ENCODE assay signal across 11 mouse cellular contexts in genomic region chr9:109080516-109080915, GRCm38 (mm10). TPM values are rescaled to one million over a fixed set of nuclear protein-coding genes. Genes with fewer than 3 reads are reported as not detected.
DNase-seq lines count a peak whose midpoint lies in the region; ATAC-seq and TF ChIP-seq lines count a peak whose summit lies in the region.
"Had no signal": no experiment of that assay in that cellular context is flagged by ENCODE, and none has a peak within 500 bp of the region (broad histone marks: within the 10 kb centered on the region; RNA-seq: fewer than 3 reads in every experiment).

No protein-coding gene starts in this region.

- TF ChIP-seq EP300 in liver, postnatal 0 days (IDR thresholded peaks at IDR 0.05; ENCODE audit: low read depth): no peak

- ATAC-seq in forebrain, embryonic 16.5 days: no peak
- ATAC-seq in lung, embryonic 15.5 days (ENCODE audit: borderline replicate concordance, extremely low read depth, low FRiP score, low TSS enrichment): no peak
- ATAC-seq in embryonic facial prominence, embryonic 13.5 days (ENCODE audit: insufficient number of reproducible peaks, insufficient read depth, low FRiP score, low TSS enrichment, low read depth): no peak
- ATAC-seq in liver, postnatal 0 days: no peak

- H3K9ac ChIP-seq in forebrain, embryonic 16.5 days (replicated peaks; ENCODE audit: low read depth, low read length): no peak overlapping the region
- 0 out of 2 replicates have a peak overlapping the region, but pooled peaks have one; percentile 87 for H3K9ac ChIP-seq in lung, embryonic 15.5 days
- H3K9ac ChIP-seq in embryonic facial prominence, embryonic 13.5 days: no peak overlapping the region
- H3K9ac ChIP-seq in liver, postnatal 0 days (replicated peaks): no peak overlapping the region

- H3K36me3 ChIP-seq in forebrain, embryonic 10.5 days (replicated peaks): peaks cover 31% of the 10 kb centered on the region
- H3K36me3 ChIP-seq in forebrain, embryonic 16.5 days (ENCODE audit: control insufficient read depth, insufficient read depth): peaks cover 4% of the 10 kb centered on the region; the same call in 1 of the 2 replicates
- H3K36me3 ChIP-seq in lung, embryonic 15.5 days: peaks cover 16% of the 10 kb centered on the region
- peaks cover 29% of the 10 kb centered on the region for H3K36me3 ChIP-seq in embryonic facial prominence, embryonic 13.5 days
- H3K36me3 ChIP-seq in liver, postnatal 0 days (replicated peaks; ENCODE audit: insufficient read depth, low read length): no peaks in the 10 kb centered on the region; the same call in 1 of the 2 replicates

- no peak for DNase-seq in forebrain, embryonic 10.5 days (ENCODE audit: extremely low spot score, low spot score)
- DNase-seq in lung, postnatal 10 days: no peak
- DNase-seq in liver, postnatal 0 days: no peak
- no peak for DNase-seq in left cerebral cortex, postnatal 4 days
- DNase-seq in left cerebral cortex, adult 11 months (ENCODE audit: low spot score): no peak
- DNase-seq: cerebellum, adult 11-12 months; heart, postnatal 36 days; kidney, postnatal 25 days had no signal

- 97% methylated on average over 3 of the region's 3 CpGs for WGBS in forebrain, embryonic 10.5 days
- WGBS in forebrain, embryonic 16.5 days: 94% methylated on average over 3 of the region's 3 CpGs
- 86% methylated on average over 3 of the region's 3 CpGs for WGBS in lung, embryonic 15.5 days
- WGBS in embryonic facial prominence, embryonic 13.5 days: 94% methylated on average over 3 of the region's 3 CpGs
- 80% methylated on average over 3 of the region's 3 CpGs for whole genome bisulfite sequencing in liver, postnatal 0 days (ENCODE audit: insufficient replicate concordance)

- H3K4me1 ChIP-seq in forebrain, embryonic 10.5 days: peaks cover 27% of the 10 kb centered on the region
- H3K4me1 ChIP-seq in forebrain, embryonic 16.5 days (replicated peaks; ENCODE audit: control insufficient read depth, insufficient read depth, low read length): peaks cover 20% of the 10 kb centered on the region
- peaks cover 18% of the 10 kb centered on the region for H3K4me1 ChIP-seq in lung, embryonic 15.5 days
- peaks cover 23% of the 10 kb centered on the region for H3K4me1 ChIP-seq in embryonic facial prominence, embryonic 13.5 days
- peaks cover 19% of the 10 kb centered on the region for H3K4me1 ChIP-seq in liver, postnatal 0 days (ENCODE audit: insufficient read depth)

- intact Hi-C loops in left cerebral cortex, postnatal 4 days (cut with DNase I): no loop called here

- no peak overlapping the region for H3K4me2 ChIP-seq in forebrain, embryonic 16.5 days (ENCODE audit: low read length)
- H3K4me2 ChIP-seq in lung, embryonic 15.5 days: no peak overlapping the region
- peak overlapping the region; percentile 86; the same call in 1 of the 2 replicates for H3K4me2 ChIP-seq in embryonic facial prominence, embryonic 13.5 days
- H3K4me2 ChIP-seq in liver, postnatal 0 days (ENCODE audit: low read depth, low read length): peak overlapping the region; percentile 77; the same call in 1 of the 2 replicates

- 0 out of 2 replicates have a peak overlapping the region, but pooled peaks have one; percentile 91 for H3K4me3 ChIP-seq in forebrain, embryonic 10.5 days
- H3K4me3 ChIP-seq in forebrain, embryonic 16.5 days (replicated peaks; ENCODE audit: low read length): no peak overlapping the region
- H3K4me3 ChIP-seq in lung, embryonic 15.5 days: 0 out of 2 replicates have a peak overlapping the region, but pooled peaks have one; percentile 90
- H3K4me3 ChIP-seq in embryonic facial prominence, embryonic 13.5 days: no peak overlapping the region
- H3K4me3 ChIP-seq in liver, postnatal 0 days (ENCODE audit: low read depth, low read length): no peak overlapping the region

- no peak for TF ChIP-seq CTCF in liver, postnatal 0 days (IDR thresholded peaks at IDR 0.05; ENCODE audit: low read depth)

- H3K27me3 ChIP-seq in forebrain, embryonic 10.5 days (ENCODE audit: poor library complexity, severe bottlenecking): no peaks in the 10 kb centered on the region
- no peaks in the 10 kb centered on the region for H3K27me3 ChIP-seq in forebrain, embryonic 16.5 days (replicated peaks; ENCODE audit: control insufficient read depth, insufficient read depth, low read length)
- no peaks in the 10 kb centered on the region for H3K27me3 ChIP-seq in lung, embryonic 15.5 days
- H3K27me3 ChIP-seq in embryonic facial prominence, embryonic 13.5 days: no peaks in the 10 kb centered on the region
- no peaks in the 10 kb centered on the region for H3K27me3 ChIP-seq in liver, postnatal 0 days (ENCODE audit: insufficient read depth, low read length)

- no peaks in the 10 kb centered on the region for H3K9me3 ChIP-seq in forebrain, embryonic 10.5 days
- H3K9me3 ChIP-seq in forebrain, embryonic 16.5 days (ENCODE audit: control insufficient read depth, low read length): no peaks in the 10 kb centered on the region
- H3K9me3 ChIP-seq in lung, embryonic 15.5 days: no peaks in the 10 kb centered on the region
- H3K9me3 ChIP-seq in embryonic facial prominence, embryonic 13.5 days: no peaks in the 10 kb centered on the region
- H3K9me3 ChIP-seq in liver, postnatal 0 days (ENCODE audit: low read length): no peaks in the 10 kb centered on the region

- no peak overlapping the region for H3K27ac ChIP-seq in forebrain, embryonic 10.5 days
- no peak overlapping the region for H3K27ac ChIP-seq in forebrain, embryonic 16.5 days (ENCODE audit: low read length)
- H3K27ac ChIP-seq in lung, embryonic 15.5 days: no peak overlapping the region
- H3K27ac ChIP-seq in embryonic facial prominence, embryonic 13.5 days: no peak overlapping the region
- H3K27ac ChIP-seq in liver, postnatal 0 days (ENCODE audit: low read depth): no peak overlapping the region

RNA-seq across cellular contexts. Expression of gene Ccdc51, which starts 1.8 kb away (rescaled TPM):
- polyA plus RNA-seq in forebrain, embryonic 10.5 days (2016; fragmentation: Nextera tagmentation; extraction: Ambion mirVana): 13.3 and 14.7 TPM in 2 replicates
- 16.9 and 17.5 TPM in 2 replicates for polyA plus RNA-seq in forebrain, embryonic 16.5 days (2015; fragmentation: Nextera tagmentation; extraction: Ambion mirVana)
- 11.2 and 11.5 TPM in 2 replicates for polyA plus RNA-seq in lung, embryonic 15.5 days (2015; fragmentation: Nextera tagmentation; extraction: Ambion mirVana)
- 14.1 and 14.6 TPM in 2 replicates for polyA plus RNA-seq in embryonic facial prominence, embryonic 13.5 days (2015; fragmentation: Nextera tagmentation; extraction: Ambion mirVana)
- polyA plus RNA-seq in liver, postnatal 0 days (2015; fragmentation: Nextera tagmentation; extraction: Ambion mirVana): 8.9 and 9.1 TPM in 2 replicates
- total RNA-seq in left cerebral cortex, postnatal 4 days (2021): 1 to 10 TPM; 7.9 to 8.4 TPM

RNA-seq across cellular contexts. Expression of gene Tma7, which starts 1.9 kb away (rescaled TPM):
- 793 and 804 TPM in 2 replicates for polyA plus RNA-seq in forebrain, embryonic 10.5 days (2016; fragmentation: Nextera tagmentation; extraction: Ambion mirVana)
- 505 and 526 TPM in 2 replicates for polyA plus RNA-seq in forebrain, embryonic 16.5 days (2015; fragmentation: Nextera tagmentation; extraction: Ambion mirVana)
- polyA plus RNA-seq in lung, embryonic 15.5 days (2015; fragmentation: Nextera tagmentation; extraction: Ambion mirVana): 519 and 556 TPM in 2 replicates
- polyA plus RNA-seq in embryonic facial prominence, embryonic 13.5 days (2015; fragmentation: Nextera tagmentation; extraction: Ambion mirVana): 686 and 706 TPM in 2 replicates
- 283 and 284 TPM in 2 replicates for polyA plus RNA-seq in liver, postnatal 0 days (2015; fragmentation: Nextera tagmentation; extraction: Ambion mirVana)
- total RNA-seq in left cerebral cortex, postnatal 4 days (2021): 100 to 1,000 TPM; 385 to 398 TPM

RNA-seq across cellular contexts. Expression of gene Atrip, which starts 6.6 kb away (rescaled TPM):
- polyA plus RNA-seq in forebrain, embryonic 10.5 days (2016; fragmentation: Nextera tagmentation; extraction: Ambion mirVana): 34.9 and 35.0 TPM in 2 replicates
- 36.0 and 38.3 TPM in 2 replicates for polyA plus RNA-seq in forebrain, embryonic 16.5 days (2015; fragmentation: Nextera tagmentation; extraction: Ambion mirVana)
- 26.4 and 27.0 TPM in 2 replicates for polyA plus RNA-seq in lung, embryonic 15.5 days (2015; fragmentation: Nextera tagmentation; extraction: Ambion mirVana)
- polyA plus RNA-seq in embryonic facial prominence, embryonic 13.5 days (2015; fragmentation: Nextera tagmentation; extraction: Ambion mirVana): 26.8 and 29.6 TPM in 2 replicates
- polyA plus RNA-seq in liver, postnatal 0 days (2015; fragmentation: Nextera tagmentation; extraction: Ambion mirVana): 6.1 and 6.7 TPM in 2 replicates
- 10 to 100 TPM; 33.4 to 37.4 TPM for total RNA-seq in left cerebral cortex, postnatal 4 days (2021)

RNA-seq across cellular contexts. Expression of gene Plxnb1, which starts 14.7 kb away (rescaled TPM):
- polyA plus RNA-seq in forebrain, embryonic 10.5 days (2016; fragmentation: Nextera tagmentation; extraction: Ambion mirVana): 27.0 and 28.9 TPM in 2 replicates
- polyA plus RNA-seq in forebrain, embryonic 16.5 days (2015; fragmentation: Nextera tagmentation; extraction: Ambion mirVana): 18.6 and 22.1 TPM in 2 replicates
- 18.2 and 18.4 TPM in 2 replicates for polyA plus RNA-seq in lung, embryonic 15.5 days (2015; fragmentation: Nextera tagmentation; extraction: Ambion mirVana)
- polyA plus RNA-seq in embryonic facial prominence, embryonic 13.5 days (2015; fragmentation: Nextera tagmentation; extraction: Ambion mirVana): 13.1 and 13.2 TPM in 2 replicates
- polyA plus RNA-seq in liver, postnatal 0 days (2015; fragmentation: Nextera tagmentation; extraction: Ambion mirVana): 1.9 and 2.2 TPM in 2 replicates
- total RNA-seq in left cerebral cortex, postnatal 4 days (2021): 100 to 1,000 TPM in 1 of 2 experiments, 10 to 100 TPM in 1; 90.0 to 105 TPM

RNA-seq across cellular contexts. Expression of gene Trex1, which starts 21.0 kb away (rescaled TPM):
- polyA plus RNA-seq in forebrain, embryonic 10.5 days (2016; fragmentation: Nextera tagmentation; extraction: Ambion mirVana): 7.6 and 9.1 TPM in 2 replicates
- 16.1 and 17.9 TPM in 2 replicates for polyA plus RNA-seq in forebrain, embryonic 16.5 days (2015; fragmentation: Nextera tagmentation; extraction: Ambion mirVana)
- 12.7 and 14.0 TPM in 2 replicates for polyA plus RNA-seq in lung, embryonic 15.5 days (2015; fragmentation: Nextera tagmentation; extraction: Ambion mirVana)
- polyA plus RNA-seq in embryonic facial prominence, embryonic 13.5 days (2015; fragmentation: Nextera tagmentation; extraction: Ambion mirVana): 13.3 and 13.7 TPM in 2 replicates
- polyA plus RNA-seq in liver, postnatal 0 days (2015; fragmentation: Nextera tagmentation; extraction: Ambion mirVana): 13.3 and 14.3 TPM in 2 replicates
- total RNA-seq in left cerebral cortex, postnatal 4 days (2021): 10 to 100 TPM; 14.8 to 15.1 TPM

Comparison
In these comparisons a context has a peak if more than half of its experiments do, and no peak if none do; other contexts are left out.
1. H3K4me3 ChIP-seq: peak in forebrain, embryonic 10.5 days (single experiment) and lung, embryonic 15.5 days (single experiment); none in forebrain, embryonic 16.5 days (single experiment), embryonic facial prominence, embryonic 13.5 days (single experiment) and liver, postnatal 0 days (single experiment).
2. H3K4me2 ChIP-seq: peak in embryonic facial prominence, embryonic 13.5 days (single experiment) and liver, postnatal 0 days (single experiment); none in forebrain, embryonic 16.5 days (single experiment) and lung, embryonic 15.5 days (single experiment).